In the genomic region with DNA sequence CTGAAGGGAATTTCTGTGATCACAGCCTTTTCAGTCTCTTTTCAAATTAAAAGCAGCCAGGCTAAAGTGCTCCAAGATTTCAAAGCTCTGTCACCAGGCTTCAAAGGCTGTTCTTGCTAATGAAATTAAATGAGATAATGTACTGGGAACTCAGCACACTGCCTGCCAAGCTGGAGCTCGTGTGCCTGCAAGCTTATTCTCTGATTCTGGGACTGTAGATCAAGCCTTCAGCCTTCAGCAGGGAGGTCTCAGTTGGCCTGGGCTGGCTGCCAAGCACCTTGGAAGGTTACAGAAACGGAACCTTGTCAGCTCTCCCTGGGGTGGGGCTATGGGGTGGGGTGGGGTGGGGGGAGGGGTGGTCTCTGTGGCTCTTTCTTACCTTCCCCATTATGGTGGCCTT, we compare ENCODE assay signal across 1 mouse cellular context.
TF ChIP-seq lines count a peak whose summit lies in the region.

No protein-coding gene starts in this region.

TF ChIP-seq in MEL, 35 proteins besides CTCF, POLR2A, EP300 and RAD21 (continued from another document):
- TF ChIP-seq GATA1 (IDR thresholded peaks at IDR 0.05; ENCODE audit: low read depth, low read length) (no peak), E2F4 (IDR thresholded peaks at IDR 0.05; ENCODE audit: borderline replicate concordance, low read depth, low read length) (no peak), GABPA (IDR thresholded peaks at IDR 0.05; ENCODE audit: low read depth, low read length) (no peak), ZKSCAN1 (IDR thresholded peaks at IDR 0.05; ENCODE audit: low read depth, low read length) (no peak), BHLHE40 (IDR thresholded peaks at IDR 0.05; ENCODE audit: borderline replicate concordance, low read depth, low read length) (peak; percentile 54; the same call in 1 of the 2 replicates), POLR2AphosphoS2 (IDR thresholded peaks at IDR 0.05; ENCODE audit: low read length) (no peak), HCFC1 (IDR thresholded peaks at IDR 0.05; ENCODE audit: low read depth, low read length) (no peak), MYB (IDR thresholded peaks at IDR 0.05; ENCODE audit: low read depth, low read length) (no peak), NRF1 (IDR thresholded peaks at IDR 0.05; ENCODE audit: insufficient read depth, low read depth, low read length, poor library complexity, severe bottlenecking) (no peak), CHD2 (IDR thresholded peaks at IDR 0.05; ENCODE audit: low read length) (no peak; the same call in 1 of the 2 replicates), UBTF (IDR thresholded peaks at IDR 0.05; ENCODE audit: borderline replicate concordance, insufficient read depth, low read depth, low read length) (no peak), MYC (IDR thresholded peaks at IDR 0.05; ENCODE audit: low read depth, low read length) (0 out of 2 replicates have a peak, but pooled peaks have one; percentile 59), ELF1 (IDR thresholded peaks at IDR 0.05; ENCODE audit: low read depth, low read length) (no peak), MAZ (IDR thresholded peaks at IDR 0.05; ENCODE audit: low read depth, low read length) (peak; percentile 82; the same call in 1 of the 2 replicates), TCF12 (IDR thresholded peaks at IDR 0.05; ENCODE audit: low read depth, low read length) (peak; percentile 47; the same call in 1 of the 2 replicates), NELFE (IDR thresholded peaks at IDR 0.05; ENCODE audit: low read depth, low read length) (no peak), ZNF384 (IDR thresholded peaks at IDR 0.05; ENCODE audit: low read depth, low read length) (no peak), SIN3A (IDR thresholded peaks at IDR 0.05; ENCODE audit: low read length) (0 out of 2 replicates have a peak, but pooled peaks have one; percentile 17), ETS1 (IDR thresholded peaks at IDR 0.05; ENCODE audit: low read depth, low read length) (peak; percentile 83), POLR2AphosphoS5 (IDR thresholded peaks at IDR 0.05; ENCODE audit: borderline replicate concordance, low read depth, low read length) (no peak), KAT2A (conservative IDR thresholded peaks at IDR 0.05; ENCODE audit: low read depth, low read length) (no peak)
